Mouse (Mus musculus) ES-E14 (cell line): ENCODE measurements around the gene Mtif2.

ENCODE experiments used
- CHD2 ChIP-seq: IDR thresholded peaks from 2 replicates; pipeline ENCODE4 v1.6.1; 2014; ENCODE audit warnings: mild to moderate bottlenecking, low read depth, low read length, inconsistent platforms
- HCFC1 ChIP-seq: IDR thresholded peaks from 2 replicates; pipeline ENCODE4 v1.6.1; 2012; ENCODE audit warnings: low read length, inconsistent platforms, borderline replicate concordance; ENCODE audit not compliant: insufficient read depth
- MAFK ChIP-seq: IDR thresholded peaks from 2 replicates; pipeline ENCODE4 v1.6.1; 2014; ENCODE audit warnings: mild to moderate bottlenecking, low read depth, low read length, inconsistent platforms; ENCODE audit not compliant: insufficient read depth
- ZC3H11A ChIP-seq: IDR thresholded peaks from 2 replicates; pipeline ENCODE4 v1.6.1; 2012; ENCODE audit warnings: low read depth, mild to moderate bottlenecking, inconsistent platforms, low read length, borderline replicate concordance
- ZNF384 ChIP-seq: IDR thresholded peaks from 2 replicates; pipeline ENCODE4 v1.6.1; 2012; ENCODE audit warnings: low read depth, low read length, inconsistent platforms

GRCm38 (mm10) chr11:29571536-29571935 is 45.3 kb downstream of the Mtif2 start:
- TF ChIP-seq ZNF384 (no peak), HCFC1 (no peak), CHD2 (no peak), MAFK (no peak), ZC3H11A (no peak)
